Mouse (Mus musculus) Patski (cell line): ENCODE results near the gene Defb20. TPM values are rescaled to one million over a fixed set of nuclear protein-coding genes. Genes with fewer than 3 reads are reported as not detected.

Experiments
- ATAC-seq: fragments of 100-300 bp; one replicate; pipeline ENCODE4 v1.8.0; 2021
- CTCF ChIA-PET: fragments of 350-600 bp; sonication (Branson Sonifier 250); formaldehyde crosslinking; loops from one replicate; lab custom pipeline; 2022; ENCODE audit warnings: inconsistent platforms; lab: Charles Lee
- POLR2A ChIA-PET: fragments of 350-600 bp; sonication (Branson Sonifier 250); formaldehyde crosslinking; loops from one replicate; lab custom pipeline; 2022; ENCODE audit warnings: antibody characterized with exemption, inconsistent platforms; lab: Charles Lee
- DNase-seq: peaks from one replicate; pipeline ENCODE4 v3.0.0-alpha.2; 2011; ENCODE audit warnings: low read depth, low spot score
- H3K27me3 ChIP-seq: fragments of 371-371 bp; one replicate; pipeline ENCODE4 v1.5.1; 2021
- CTCF ChIP-seq: fragments of 100-300 bp; IDR thresholded peaks from one replicate; pipeline ENCODE4 v1.5.1; 2021
- in situ Hi-C: fragments of 300-500 bp; cut with MboI; formaldehyde crosslinking; loops from 3 replicates; pipeline ENCODE4 v1.11.1; 2018; ENCODE audit warnings: low pct_unique_long_range_greater_than_20kb, mixed read lengths
- polyA plus RNA-seq: library from polyadenylated mRNA; unstranded; gene quantifications from one replicate; pipeline ENCODE4 v1.2.3, GENCODE M21; 2021

Defb20 gene
- polyA plus RNA-seq, 1 experiment from 2014 or later, result not detected

DNA sequence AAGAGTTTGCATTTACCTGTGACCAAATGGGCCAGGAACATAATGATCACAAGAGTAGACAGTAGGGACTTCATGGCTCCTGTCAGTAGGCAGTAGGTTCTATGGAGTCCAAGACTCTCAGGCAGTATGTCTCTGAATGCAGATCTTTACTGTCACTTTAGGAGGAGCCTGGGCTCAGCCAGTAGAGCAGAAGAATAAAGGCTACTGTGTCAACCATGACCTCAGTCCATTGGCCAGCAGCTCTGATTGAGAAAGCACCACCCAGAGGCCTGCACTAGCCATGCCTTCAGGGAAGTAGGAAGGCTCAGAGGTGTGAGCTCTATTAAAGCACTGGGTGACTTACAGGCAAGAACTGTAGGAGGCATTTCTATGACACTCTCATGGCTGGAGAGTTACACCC lies 13.2 kb downstream of the Defb20 start, which contains the start of gene Defb22:
Gene Defb22 (minus strand): TSS at position 101 of the 400 bp plus-strand sequence.
- DNase-seq (no peak), ATAC-seq (no peak)
- no peak for TF ChIP-seq CTCF
- CTCF ChIA-PET, result interaction anchor here (1.6 kb wide), 1 partner anchor 14 kb away, joined by 5 read pairs; the partner anchor contains the start of gene Defb20
- H3K27me3 ChIP-seq, result no peaks in the 10 kb centered on the region
- POLR2A ChIA-PET, result no interaction called here
- in situ Hi-C loops, result no loop called here

- ATAC-seq (no peak), DNase-seq (no peak)
- in situ Hi-C loops, result no loop called here
- ChIA-PET POLR2A (no interaction called here), CTCF (interaction anchor here (1.1 kb wide), 1 partner anchor 41 kb away, joined by 4 read pairs; no protein-coding TSS in a partner anchor)
- TF ChIP-seq CTCF, result peak; percentile 37
- H3K27me3 ChIP-seq, result no peaks in the 10 kb centered on the region
Measured at GRCm38 (mm10) chr2:152493151-152493550, 16.3 kb downstream of the Defb20 start.

DNA sequence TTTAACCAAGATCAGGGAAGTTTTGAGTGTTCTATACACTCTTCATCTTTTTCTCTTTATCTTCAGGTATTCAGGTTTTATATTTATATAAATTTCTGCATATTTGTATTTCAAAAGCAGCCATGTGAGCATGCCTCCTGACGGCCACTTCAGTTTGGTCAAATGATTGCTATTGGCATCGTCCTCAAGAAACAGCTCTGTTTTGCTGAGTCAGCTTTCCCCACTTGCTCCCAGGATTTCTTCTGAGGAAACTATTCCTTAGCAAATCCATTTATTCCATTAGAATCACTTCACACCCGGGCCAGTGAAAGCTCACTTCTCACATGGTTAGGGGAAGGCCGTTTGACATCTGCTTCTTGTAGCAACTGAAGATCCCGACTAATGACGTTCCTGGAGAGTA lies 21.2 kb downstream of the Defb20 start:
- in situ Hi-C loops, result no loop called here
- DNase-seq (no peak), ATAC-seq (no peak)

DNA sequence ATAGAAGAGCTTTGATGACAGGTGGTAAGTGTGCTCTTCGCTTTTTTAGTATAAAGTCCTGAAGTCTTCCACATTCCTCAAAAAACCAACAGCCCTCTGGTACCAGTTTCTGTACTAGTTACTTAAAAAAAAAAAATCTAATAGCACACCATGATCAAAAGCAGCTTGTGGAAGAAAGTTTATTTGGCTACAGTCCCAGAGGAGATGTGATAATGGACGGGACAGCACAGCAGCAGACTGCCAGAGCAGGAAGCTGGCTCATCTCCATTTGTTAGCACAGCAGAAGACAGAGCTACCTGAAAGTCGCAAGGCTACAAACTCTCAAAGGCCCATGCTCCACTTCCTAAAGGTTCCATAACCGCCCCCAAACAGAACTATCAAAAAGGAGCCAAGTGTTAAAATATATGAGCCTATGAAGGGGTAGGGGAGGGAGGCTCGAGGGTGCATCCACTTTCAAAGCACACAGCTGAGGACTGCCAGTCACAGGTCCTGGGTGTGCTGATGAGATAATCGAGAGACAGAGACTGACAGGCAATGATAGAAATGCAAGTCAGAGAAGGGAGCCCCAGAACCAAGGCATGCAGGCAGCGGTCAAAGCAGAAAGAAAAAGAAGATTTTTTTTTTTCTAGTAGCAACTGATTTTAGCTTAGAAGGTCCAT lies 23.5 kb downstream of the Defb20 start:
- DNase-seq (no peak), ATAC-seq (no peak)
- H3K27me3 ChIP-seq, result no peaks in the 10 kb centered on the region
- CTCF ChIA-PET, result interaction anchor here (1.2 kb wide), 1 partner anchor 35 kb away, joined by 3 read pairs; no protein-coding TSS in a partner anchor
- TF ChIP-seq CTCF, result no peak
- in situ Hi-C loops, result no loop called here
- POLR2A ChIA-PET, result no interaction called here

More for the DNA sequence above, 21.2 kb downstream of the Defb20 start:
- POLR2A ChIA-PET, result no interaction called here
- no peak for TF ChIP-seq CTCF
- CTCF ChIA-PET, result interaction anchor here (1.0 kb wide), 1 partner anchor 46 kb away, joined by 3 read pairs; no protein-coding TSS in a partner anchor
- H3K27me3 ChIP-seq, result no peaks in the 10 kb centered on the region

DNA sequence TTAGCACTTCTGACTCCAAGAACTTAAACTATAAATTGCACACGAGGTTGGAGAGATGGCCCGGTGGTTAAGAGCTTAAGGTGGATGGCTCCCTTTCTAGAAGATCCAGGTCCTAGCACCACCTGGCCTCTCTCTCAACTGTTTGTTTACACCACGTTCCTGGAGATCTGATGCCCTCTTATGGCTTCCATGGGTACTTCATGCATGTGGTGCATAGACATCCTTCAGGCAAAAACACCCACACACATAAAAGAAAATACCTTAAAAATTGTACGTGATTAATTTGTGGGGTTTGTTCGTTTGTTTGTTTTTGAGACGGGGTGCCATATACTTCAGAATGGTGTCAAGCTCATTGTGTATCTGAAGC lies 24.0 kb downstream of the Defb20 start:
- ChIA-PET CTCF (interaction anchor here (1.2 kb wide), 1 partner anchor 35 kb away, joined by 3 read pairs; no protein-coding TSS in a partner anchor), POLR2A (no interaction called here)
- no peak for DNase-seq
- peak; percentile 44 for TF ChIP-seq CTCF
- in situ Hi-C loops, result no loop called here
- no peaks in the 10 kb centered on the region for H3K27me3 ChIP-seq
- ATAC-seq, result no peak

DNA sequence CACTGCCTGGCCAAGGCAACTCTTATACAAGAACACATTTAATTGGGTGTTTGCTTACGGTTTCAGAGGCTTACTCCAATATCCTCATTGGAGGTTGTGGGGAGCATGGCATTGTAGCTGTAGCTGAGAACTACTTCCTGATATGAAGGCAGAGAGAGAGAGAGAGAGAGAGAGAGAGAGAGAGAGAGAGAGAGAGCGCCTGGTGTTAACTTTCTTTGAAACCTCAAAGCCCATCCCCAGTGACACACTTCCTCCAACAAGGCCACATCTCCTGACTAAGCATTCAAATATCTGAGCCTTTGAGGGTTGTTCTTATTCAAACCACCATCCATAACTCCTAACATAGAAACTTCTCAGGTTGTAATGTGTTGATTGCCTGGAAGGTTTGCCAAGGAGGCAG lies 27.1 kb downstream of the Defb20 start:
- peaks cover 17% of the 10 kb centered on the region for H3K27me3 ChIP-seq
- in situ Hi-C loops, result no loop called here
- no peak for ATAC-seq
- no peak for TF ChIP-seq CTCF
- DNase-seq, result no peak
- ChIA-PET CTCF (no interaction called here), POLR2A (no interaction called here)

GRCm38 (mm10) chr2:152511592-152511991 lies 34.7 kb downstream of the Defb20 start, which contains the start of gene Defb26:
TSS of gene Defb26 (minus strand) at chr2:152511692.
- POLR2A ChIA-PET, result no interaction called here
- CTCF ChIA-PET, result interaction anchor here (1.0 kb wide), 1 partner anchor 23 kb away, joined by 3 read pairs; no protein-coding TSS in a partner anchor

DNA sequence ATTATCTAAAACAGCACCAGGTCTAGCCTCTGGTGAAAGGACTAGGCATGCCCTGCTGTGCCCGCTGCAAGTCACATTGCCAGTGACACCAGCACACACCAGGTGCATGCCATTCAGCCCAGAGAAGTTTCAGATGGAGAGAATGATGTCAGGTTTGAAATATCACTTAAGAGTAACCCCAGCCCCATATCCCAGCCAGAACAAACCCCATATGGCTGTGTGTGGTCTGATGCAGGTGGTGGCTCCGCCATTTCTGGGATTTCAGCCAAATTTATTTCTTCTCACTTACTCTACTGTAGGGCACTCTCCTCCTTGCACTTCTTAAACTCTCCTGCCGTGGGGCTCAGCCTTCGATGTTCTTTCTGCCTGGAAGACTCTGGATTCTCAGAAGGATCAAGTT lies 39.2 kb downstream of the Defb20 start:
- ChIA-PET POLR2A (no interaction called here), CTCF (no interaction called here)
- TF ChIP-seq CTCF, result no peak
- ATAC-seq (no peak), DNase-seq (no peak)
- H3K27me3 ChIP-seq, result peaks cover 18% of the 10 kb centered on the region
- in situ Hi-C loops, result no loop called here

More at GRCm38 (mm10) chr2:152511592-152511991, 34.7 kb downstream of the Defb20 start, which contains the start of gene Defb26:
- TF ChIP-seq CTCF, result no peak
- ATAC-seq (no peak), DNase-seq (no peak)
- H3K27me3 ChIP-seq, result peaks cover 48% of the 10 kb centered on the region
- in situ Hi-C loops, result no loop called here

DNA sequence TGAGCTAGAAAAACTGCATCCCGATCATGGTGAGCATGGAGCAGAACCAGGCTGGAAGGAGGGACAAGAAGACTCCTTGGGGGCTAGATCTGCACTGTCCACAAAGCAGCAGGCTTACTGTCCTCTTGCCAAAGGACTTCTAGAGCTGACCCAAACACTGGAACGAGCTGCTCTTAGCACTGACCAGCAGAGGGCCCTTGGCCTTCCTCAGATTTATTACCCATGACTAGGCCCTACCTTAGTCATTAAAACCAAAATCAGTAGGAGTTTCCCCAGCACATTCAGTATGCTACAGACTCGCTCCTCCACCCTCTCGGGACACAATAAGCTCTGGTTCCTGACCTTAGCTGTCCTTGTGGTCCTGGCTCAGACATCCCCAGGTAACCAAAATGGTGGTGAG lies 41.1 kb downstream of the Defb20 start, which contains the start of gene Defb28:
Gene Defb28 (plus strand): TSS at position 275 of the 400 bp plus-strand sequence.
- peak; percentile 61 for TF ChIP-seq CTCF
- H3K27me3 ChIP-seq, result peaks cover 10% of the 10 kb centered on the region
- DNase-seq (no peak), ATAC-seq (no peak)
- CTCF ChIA-PET, result interaction anchor here (1.3 to 1.6 kb wide), 2 partner anchors 25 to 48 kb away, joined by 3 read pairs; no protein-coding TSS in a partner anchor
- in situ Hi-C loops, result no loop called here
- POLR2A ChIA-PET, result no interaction called here

Other genes with a start within 250 kb of the Defb20 start
- gene Tbc1d20, start 183.2 kb upstream of the Defb20 start, polyA plus RNA-seq, result 71.4 TPM
- gene Rbck1, start 144.4 kb upstream of the Defb20 start, polyA plus RNA-seq, result 101 TPM
- gene Trib3, start 133.0 kb upstream of the Defb20 start, polyA plus RNA-seq, result 19.6 TPM
- gene Nrsn2, start 100.4 kb upstream of the Defb20 start, polyA plus RNA-seq, result not detected
- 19.6 TPM for gene Sox12, start 79.0 kb upstream of the Defb20 start, polyA plus RNA-seq
- gene Zcchc3, start 62.0 kb upstream of the Defb20 start, polyA plus RNA-seq, result 2.6 TPM
- gene 6820408C15Rik, start 61.5 kb upstream of the Defb20 start, polyA plus RNA-seq, result 0.06 TPM
- gene Defb23, start 12.4 kb upstream of the Defb20 start, polyA plus RNA-seq, result not detected
- not detected for gene Defb22, start 13.1 kb downstream of the Defb20 start, polyA plus RNA-seq
- not detected for gene Defb26, start 34.6 kb downstream of the Defb20 start, polyA plus RNA-seq
- gene Defb28, start 41.2 kb downstream of the Defb20 start, polyA plus RNA-seq, result 0.22 TPM
- 0.14 TPM for gene Defb29, start 63.0 kb downstream of the Defb20 start, polyA plus RNA-seq
- 0.83 TPM for gene Gm17416, start 92.3 kb downstream of the Defb20 start, polyA plus RNA-seq
- not detected for gene Defb21, start 95.7 kb downstream of the Defb20 start, polyA plus RNA-seq
- not detected for gene Defb19, start 103.2 kb downstream of the Defb20 start, polyA plus RNA-seq
- gene Defb45, start 122.3 kb downstream of the Defb20 start, polyA plus RNA-seq, result not detected
- not detected for gene Defb36, start 127.3 kb downstream of the Defb20 start, polyA plus RNA-seq
- gene Defb25, start 146.0 kb downstream of the Defb20 start, polyA plus RNA-seq, result not detected
- gene Rem1, start 149.9 kb downstream of the Defb20 start, polyA plus RNA-seq, result not detected
- gene H13, start 192.4 kb downstream of the Defb20 start, polyA plus RNA-seq, result 137 TPM
- gene Mcts2, start 210.0 kb downstream of the Defb20 start, polyA plus RNA-seq, result 19.9 TPM